Mouse (Mus musculus): ENCODE results near the gene Usf3. TPM values are rescaled to one million over a fixed set of nuclear protein-coding genes. Genes with fewer than 3 reads are reported as not detected.

Gene Usf3
- total RNA-seq, 2 experiments from 2014 or later: 41.4 to 43.0 TPM

DNA sequence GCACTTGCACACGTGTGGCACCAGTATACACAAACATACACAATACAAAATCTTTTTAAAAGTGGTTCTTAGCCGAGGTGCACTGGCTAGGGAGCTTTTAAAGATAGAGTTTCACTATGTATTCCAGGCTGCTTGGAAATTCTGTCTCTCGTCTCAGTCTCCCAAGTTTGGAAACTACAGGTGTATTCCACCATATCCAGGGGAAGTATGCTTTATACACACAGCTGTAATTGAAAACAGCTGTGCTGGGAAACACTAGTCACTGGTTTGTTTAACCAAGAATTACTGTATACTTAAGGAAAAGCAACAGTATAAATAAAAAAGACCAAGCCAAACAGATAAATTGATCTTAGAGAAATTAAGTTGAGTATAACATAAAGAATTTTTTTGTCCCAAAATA lies 11.7 kb downstream of the Usf3 start:
- H3K27ac ChIP-seq: no peak overlapping the region
- no peak overlapping the region for H3K4me3 ChIP-seq
- DNase-seq (ENCODE audit: low spot score in 2 of 2): no peak
- no peak for TF ChIP-seq CTCF (conservative IDR thresholded peaks at IDR 0.05)

DNA sequence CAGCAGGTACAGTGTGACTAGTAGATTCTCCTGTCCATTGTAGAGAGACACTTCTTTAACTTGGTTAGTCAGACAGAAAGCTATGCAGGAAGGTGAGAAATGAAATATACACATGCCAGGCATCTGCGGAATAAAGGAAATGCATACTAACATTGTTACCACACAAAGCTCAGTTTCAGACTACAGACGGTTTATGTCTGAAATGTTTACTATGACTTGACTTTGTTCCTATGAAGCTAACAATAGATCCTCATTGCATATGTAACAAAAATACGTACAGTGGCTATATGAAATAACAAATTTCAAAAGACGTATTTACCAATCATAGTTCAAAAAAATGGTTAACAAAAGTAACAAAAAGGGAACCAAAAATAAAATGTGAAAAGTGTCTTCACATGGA lies 14.1 kb downstream of the Usf3 start:
- Histone ChIP-seq H3K27ac (no peak overlapping the region), H3K4me3 (no peak overlapping the region)
- TF ChIP-seq CTCF (conservative IDR thresholded peaks at IDR 0.05): no peak
- DNase-seq (ENCODE audit: low spot score in 2 of 2): no peak

GRCm38 (mm10) chr16:44188766-44189165 lies 15.7 kb downstream of the Usf3 start:
- TF ChIP-seq CTCF (conservative IDR thresholded peaks at IDR 0.05): peak; percentile 20; the same call in 1 of the 2 replicates

GRCm38 (mm10) chr16:44190032-44190431 lies 17.0 kb downstream of the Usf3 start:
- H3K4me3 ChIP-seq: no peak overlapping the region
- TF ChIP-seq CTCF (conservative IDR thresholded peaks at IDR 0.05): no peak
- no peak overlapping the region for H3K27ac ChIP-seq
- no peak for DNase-seq (ENCODE audit: low spot score in 2 of 2)

More at GRCm38 (mm10) chr16:44188766-44189165, 15.7 kb downstream of the Usf3 start:
- Histone ChIP-seq H3K4me3 (no peak overlapping the region), H3K27ac (no peak overlapping the region)
- no peak for DNase-seq (ENCODE audit: low spot score in 2 of 2)

GRCm38 (mm10) chr16:44190968-44191367 lies 17.9 kb downstream of the Usf3 start:
- no peak for TF ChIP-seq CTCF (conservative IDR thresholded peaks at IDR 0.05)
- DNase-seq (ENCODE audit: low spot score in 2 of 2): no peak
- Histone ChIP-seq H3K27ac (no peak overlapping the region), H3K4me3 (no peak overlapping the region)

DNA sequence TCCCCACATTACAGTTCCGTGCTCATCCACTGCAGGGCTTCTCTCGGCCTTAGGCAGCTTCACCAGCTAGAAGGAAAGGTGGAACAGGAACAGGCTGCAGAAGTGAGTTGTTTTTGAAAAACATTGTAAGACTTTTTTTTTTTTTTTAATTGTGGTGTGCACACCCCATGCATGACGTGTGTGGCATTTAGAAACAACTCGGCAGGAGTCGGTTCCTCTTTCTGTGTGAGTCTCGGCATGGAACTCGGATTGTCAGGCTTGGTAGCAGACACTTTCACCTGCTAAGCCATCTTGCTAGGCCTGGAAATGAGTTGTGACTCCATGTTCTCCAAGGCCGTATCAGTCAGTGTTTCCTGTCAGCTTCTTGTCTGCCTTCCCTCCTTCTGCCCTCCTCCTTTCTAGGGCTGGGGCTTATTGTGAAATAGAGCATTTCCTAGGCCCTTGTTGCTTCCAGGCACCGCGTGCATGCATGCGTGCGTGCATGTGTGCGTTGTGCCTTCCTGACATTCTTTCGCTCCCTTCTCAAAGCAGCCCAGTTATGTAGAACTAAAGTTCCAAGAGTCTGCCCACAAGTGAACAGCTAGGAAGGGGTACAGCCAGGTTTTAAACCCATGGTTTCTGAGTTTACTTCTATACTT lies 26.1 kb downstream of the Usf3 start:
- no peak for DNase-seq (ENCODE audit: low spot score in 2 of 2)
- TF ChIP-seq CTCF (conservative IDR thresholded peaks at IDR 0.05): no peak

GRCm38 (mm10) chr16:44200146-44200545 lies 27.1 kb downstream of the Usf3 start:
- no peak for DNase-seq (ENCODE audit: low spot score in 2 of 2)
- TF ChIP-seq CTCF (conservative IDR thresholded peaks at IDR 0.05): no peak
- Histone ChIP-seq H3K27ac (peak overlapping the region; percentile 39; the same call in 1 of the 2 replicates), H3K4me3 (no peak overlapping the region)

More for the DNA sequence above, 26.1 kb downstream of the Usf3 start:
- H3K27ac ChIP-seq: no peak overlapping the region
- no peak overlapping the region for H3K4me3 ChIP-seq

GRCm38 (mm10) chr16:44204331-44204730 lies 31.3 kb downstream of the Usf3 start:
- no peak overlapping the region for H3K4me3 ChIP-seq
- TF ChIP-seq CTCF (conservative IDR thresholded peaks at IDR 0.05): no peak
- peak overlapping the region; percentile 77; the same call in 1 of the 2 replicates for H3K27ac ChIP-seq
- DNase-seq (ENCODE audit: low spot score in 2 of 2): peak; percentile 71 to 74

- H3K4me3 ChIP-seq: no peak overlapping the region
- no peak overlapping the region for H3K27ac ChIP-seq
- no peak for DNase-seq (ENCODE audit: low spot score in 2 of 2)
- TF ChIP-seq CTCF (conservative IDR thresholded peaks at IDR 0.05): no peak
Measured at GRCm38 (mm10) chr16:44205973-44206372, 32.9 kb downstream of the Usf3 start.

GRCm38 (mm10) chr16:44210156-44211053 lies 37.4 kb downstream of the Usf3 start:
- H3K27ac ChIP-seq: no peak overlapping the region
- 0 out of 2 replicates have a peak, but pooled peaks have one; percentile 11 for TF ChIP-seq CTCF (conservative IDR thresholded peaks at IDR 0.05)
- H3K4me3 ChIP-seq: no peak overlapping the region
- peak in 1 of 2 experiments; percentile 4 for DNase-seq (ENCODE audit: low spot score in 2 of 2)

DNA sequence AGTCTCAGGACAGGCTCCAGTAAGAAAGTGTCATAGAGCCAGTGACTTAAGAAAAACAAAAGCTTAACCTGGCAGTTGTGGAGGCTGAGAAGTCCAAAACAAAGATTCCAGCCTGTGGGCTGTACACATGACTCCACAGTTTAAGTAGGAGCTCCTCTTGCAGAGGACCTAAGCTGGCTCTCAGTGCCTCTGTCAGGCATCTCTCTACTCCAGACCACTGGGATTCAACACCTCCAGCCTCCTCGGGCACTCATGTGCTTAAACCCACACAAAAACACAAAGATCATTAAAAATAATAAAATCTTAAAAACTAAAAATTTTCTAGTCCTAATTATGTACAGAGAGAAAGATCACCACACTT lies 38.0 kb downstream of the Usf3 start:
- no peak for TF ChIP-seq CTCF (conservative IDR thresholded peaks at IDR 0.05)

DNA sequence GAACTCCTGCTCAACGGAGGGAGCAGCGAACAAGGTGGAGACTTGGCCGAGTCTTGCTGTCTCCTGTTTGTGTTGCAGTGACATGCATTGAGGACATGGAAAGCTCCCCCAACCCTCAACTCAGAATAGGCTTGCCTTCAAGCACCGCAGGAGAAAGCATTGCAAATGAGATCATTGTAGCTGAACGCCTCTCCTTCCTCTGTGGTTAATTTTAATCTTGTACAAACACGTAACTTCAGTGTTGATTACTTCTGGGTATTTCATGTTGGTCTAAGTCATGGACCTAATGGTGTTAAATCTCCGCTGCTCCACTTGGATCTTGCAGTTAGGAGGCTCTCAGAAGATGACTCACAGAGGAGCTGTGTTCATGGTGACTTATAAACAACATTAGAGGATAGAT lies 39.7 kb downstream of the Usf3 start:
- Histone ChIP-seq H3K27ac (no peak overlapping the region), H3K4me3 (no peak overlapping the region)
- no peak for DNase-seq (ENCODE audit: low spot score in 2 of 2)
- TF ChIP-seq CTCF (conservative IDR thresholded peaks at IDR 0.05): no peak

More for the DNA sequence above, 38.0 kb downstream of the Usf3 start:
- no peak for DNase-seq (ENCODE audit: low spot score in 2 of 2)
- no peak overlapping the region for H3K4me3 ChIP-seq
- no peak overlapping the region for H3K27ac ChIP-seq

- H3K27ac ChIP-seq: no peak overlapping the region; the same call in 1 of the 2 replicates
- no peak for DNase-seq (ENCODE audit: low spot score in 2 of 2)
- no peak for TF ChIP-seq CTCF (conservative IDR thresholded peaks at IDR 0.05)
- no peak overlapping the region for H3K4me3 ChIP-seq
Measured at GRCm38 (mm10) chr16:44215513-44215912, 42.5 kb downstream of the Usf3 start.
